Mouse (Mus musculus) kidney, adult 9 months (tissue): ENCODE measurements around the gene Ripor2.

Experiments used
- DNase-seq: peaks from one replicate; pipeline ENCODE4 v3.0.0; 2022

Gene Ripor2

DNA sequence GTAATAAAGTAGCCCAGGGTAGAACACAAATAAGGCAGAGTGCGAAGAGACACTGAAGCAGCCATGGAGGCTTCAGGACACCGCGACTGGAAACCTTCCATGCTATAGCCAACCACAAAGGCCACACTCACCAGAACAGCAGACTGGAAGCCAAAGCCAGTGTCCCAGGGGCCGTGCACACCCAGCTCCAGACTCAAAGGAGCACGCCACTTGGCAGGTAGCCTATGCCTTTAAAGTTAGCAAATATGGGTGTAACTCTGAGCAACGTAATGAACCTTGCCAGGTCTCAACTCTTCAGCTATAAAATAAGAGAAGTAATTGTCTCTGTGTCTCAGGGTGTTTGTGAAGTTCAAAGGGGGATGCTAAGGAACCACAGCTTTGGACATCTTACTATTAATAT is 2.9 kb downstream of the Ripor2 start:
- no peak for DNase-seq

DNA sequence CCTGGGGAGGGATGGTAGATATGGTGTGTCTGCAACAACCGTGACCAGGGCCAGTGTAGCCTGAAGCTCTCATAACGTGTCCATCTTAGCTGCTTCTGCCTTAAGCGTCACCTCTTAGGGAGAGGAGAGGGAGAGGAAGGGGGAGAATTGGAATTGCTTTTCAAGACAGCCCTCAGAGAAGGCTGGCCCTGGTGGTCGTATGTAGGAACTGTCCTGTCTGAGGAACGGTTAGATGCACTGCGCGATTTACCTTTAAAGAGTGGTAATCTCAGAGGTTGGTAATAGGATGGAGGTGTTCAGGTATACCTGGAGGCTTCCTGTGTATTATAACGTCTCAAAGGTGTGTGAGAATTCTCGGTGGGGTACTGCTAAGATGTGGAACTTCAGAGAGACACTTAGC is 3.4 kb downstream of the Ripor2 start:
- DNase-seq: no peak

DNA sequence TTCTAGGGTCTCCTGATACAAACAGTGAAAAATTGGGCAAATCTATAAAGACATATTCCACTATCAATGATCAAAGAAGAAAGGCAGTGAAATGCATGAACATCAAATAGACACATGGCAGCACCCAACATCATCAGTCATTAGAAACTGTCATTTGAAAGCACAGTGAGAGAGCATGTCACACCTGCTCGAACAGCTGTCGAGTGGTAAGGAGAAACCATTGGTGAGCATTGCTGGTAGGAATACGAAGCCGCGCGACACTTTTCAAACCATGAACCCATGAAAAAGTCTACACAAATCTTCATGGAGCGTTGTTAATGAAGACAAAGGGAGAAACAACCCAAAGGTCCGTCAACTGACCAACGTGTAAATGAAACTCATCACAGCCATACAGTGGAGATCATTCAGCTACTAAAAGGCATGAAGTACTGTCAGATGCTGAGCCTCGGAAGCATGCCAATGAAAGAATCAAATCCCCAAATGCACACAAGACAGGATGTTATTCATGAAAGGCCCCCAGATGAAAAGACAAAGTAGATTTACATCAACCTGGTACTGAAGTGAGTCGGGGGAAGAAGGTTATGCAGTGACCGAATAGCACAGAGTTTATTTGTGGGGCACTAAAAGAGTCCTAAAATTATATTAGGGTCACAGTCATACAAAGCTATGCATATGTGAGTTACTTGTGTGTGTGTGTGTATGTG is 5.4 kb downstream of the Ripor2 start:
- DNase-seq: no peak

DNA sequence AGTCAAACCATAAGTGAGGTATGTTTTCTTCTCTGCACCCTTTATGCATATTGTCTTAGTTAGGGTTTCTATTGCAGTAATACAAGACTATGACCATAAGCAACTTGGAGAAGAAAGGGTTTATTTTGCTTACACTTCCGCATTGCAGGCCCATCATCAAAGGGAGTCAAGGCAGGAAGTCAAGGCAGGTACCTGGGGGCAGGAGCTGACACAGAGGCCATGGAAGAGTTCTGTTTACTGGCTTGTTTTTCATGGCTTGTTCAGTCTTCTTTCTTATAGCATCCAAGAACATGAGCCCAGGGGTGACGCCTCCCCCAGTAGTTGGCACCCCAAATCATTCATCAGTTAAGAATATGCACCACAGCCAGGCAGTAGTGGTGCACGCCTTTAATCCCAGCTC is 6.6 kb downstream of the Ripor2 start:
- no peak for DNase-seq

GRCm38 (mm10) chr13:24591737-24592136 is 9.7 kb downstream of the Ripor2 start:
- DNase-seq: no peak

- DNase-seq: no peak
Measured at GRCm38 (mm10) chr13:24594303-24594702, 12.3 kb downstream of the Ripor2 start.

GRCm38 (mm10) chr13:24599631-24600041 is 17.6 kb downstream of the Ripor2 start:
- DNase-seq: no peak

- DNase-seq: no peak
Measured at GRCm38 (mm10) chr13:24602978-24603377, 21.0 kb downstream of the Ripor2 start.

DNA sequence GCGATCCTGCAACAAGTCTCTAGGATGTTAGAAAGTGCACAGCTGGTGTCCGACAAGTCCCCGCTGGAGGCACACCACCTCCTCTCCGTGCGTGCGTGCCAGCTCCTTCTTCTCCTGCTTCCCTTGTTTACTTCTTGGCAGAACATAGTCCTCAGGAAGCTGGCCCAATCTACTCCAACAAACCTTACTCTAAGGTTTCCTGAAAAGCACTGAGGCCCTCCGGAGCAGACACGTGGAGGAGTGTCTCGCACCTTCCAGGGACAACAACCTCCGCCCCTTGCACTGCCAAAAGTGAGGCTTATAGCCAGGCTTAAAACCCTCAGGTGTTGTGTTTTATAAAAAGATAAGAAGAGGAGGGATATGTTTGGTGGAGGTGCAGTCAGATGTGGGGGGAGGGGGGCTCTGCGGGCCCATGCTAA is 21.6 kb downstream of the Ripor2 start:
- DNase-seq: peak; percentile 42

DNA sequence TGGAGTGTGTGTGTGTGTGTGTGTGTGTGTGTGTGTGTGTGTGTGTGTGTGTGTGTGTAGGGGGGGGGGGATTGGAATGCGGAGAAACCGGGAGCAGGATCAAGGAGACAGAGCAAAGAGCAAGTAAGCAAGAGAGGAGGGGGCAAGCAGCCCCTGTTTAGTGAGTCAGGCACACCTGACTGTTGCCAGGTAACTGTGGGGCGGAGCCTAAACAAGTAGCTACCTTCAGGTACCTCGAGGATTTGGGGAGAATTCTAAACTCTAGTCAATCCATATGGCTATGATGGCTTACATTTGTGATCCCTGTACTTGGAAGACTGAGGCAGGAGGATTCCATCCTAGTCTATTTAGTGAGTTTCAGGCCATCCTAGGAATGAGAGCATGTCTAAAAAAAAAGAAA is 22.1 kb downstream of the Ripor2 start:
- DNase-seq: no peak

GRCm38 (mm10) chr13:24604761-24605591 is 23.0 kb downstream of the Ripor2 start:
- no peak for DNase-seq

DNA sequence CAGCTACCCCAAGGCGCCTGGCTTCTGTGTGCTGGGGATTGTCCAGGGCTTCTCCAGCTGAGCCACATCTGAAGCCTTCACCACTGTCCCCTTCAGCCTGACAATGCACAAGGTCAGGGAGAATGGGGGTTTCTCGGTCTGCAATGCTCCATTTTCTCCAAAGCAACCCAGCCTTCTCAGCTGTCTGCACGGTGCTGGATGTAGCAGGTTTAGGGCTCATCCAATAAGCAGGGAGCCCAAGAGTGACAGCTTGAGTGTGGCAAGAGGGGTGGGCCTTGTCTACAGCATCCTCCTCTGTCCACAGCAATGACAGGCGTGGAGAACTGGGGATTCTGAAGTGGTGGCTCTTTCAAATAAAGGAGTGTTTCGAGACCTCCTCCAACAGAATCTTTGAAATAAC is 23.8 kb downstream of the Ripor2 start:
- no peak for DNase-seq

DNA sequence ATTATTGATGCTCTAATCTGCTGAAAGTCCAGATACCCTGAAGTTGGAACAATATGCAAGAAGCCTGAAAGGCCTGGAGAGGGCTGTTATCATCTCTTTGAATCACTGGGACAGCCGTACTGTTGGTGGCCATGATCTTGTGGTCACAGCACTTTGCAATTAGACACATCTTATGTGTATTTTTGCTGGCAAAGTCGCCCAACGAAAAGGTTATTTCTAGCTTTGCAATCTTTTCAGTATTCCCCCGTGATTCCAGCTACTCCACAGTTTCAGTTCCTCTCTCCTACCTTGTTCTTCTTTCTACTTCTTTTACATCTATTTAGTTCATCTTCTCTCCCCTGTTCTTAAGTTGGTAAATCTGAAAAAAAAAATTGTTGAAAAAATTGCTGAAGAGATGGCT is 26.0 kb downstream of the Ripor2 start:
- no peak for DNase-seq

GRCm38 (mm10) chr13:24608709-24609108 is 26.7 kb downstream of the Ripor2 start:
- no peak for DNase-seq

DNA sequence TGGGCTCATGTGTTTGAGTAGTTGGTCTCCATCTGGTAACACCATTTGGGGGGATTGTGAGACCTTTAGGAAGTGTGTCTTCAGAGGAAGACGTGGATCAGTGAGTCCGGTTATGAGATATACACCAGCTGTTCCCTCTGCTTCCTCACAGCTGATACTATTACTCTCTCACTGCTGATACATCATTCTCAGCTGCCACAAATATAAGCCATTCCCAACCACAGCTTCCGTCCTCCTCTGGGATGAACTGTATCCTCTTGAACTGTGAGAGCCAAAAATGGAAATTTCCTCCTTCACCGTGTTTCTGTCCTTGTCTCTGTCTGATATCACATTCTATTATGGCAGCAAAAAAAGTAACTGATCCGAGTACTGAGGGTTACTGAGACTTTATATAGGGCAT is 28.9 kb downstream of the Ripor2 start:
- no peak for DNase-seq

- DNase-seq: no peak
Measured at GRCm38 (mm10) chr13:24613031-24613430, 31.0 kb downstream of the Ripor2 start.

- no peak for DNase-seq
Measured at GRCm38 (mm10) chr13:24613433-24613832, 31.4 kb downstream of the Ripor2 start.

DNA sequence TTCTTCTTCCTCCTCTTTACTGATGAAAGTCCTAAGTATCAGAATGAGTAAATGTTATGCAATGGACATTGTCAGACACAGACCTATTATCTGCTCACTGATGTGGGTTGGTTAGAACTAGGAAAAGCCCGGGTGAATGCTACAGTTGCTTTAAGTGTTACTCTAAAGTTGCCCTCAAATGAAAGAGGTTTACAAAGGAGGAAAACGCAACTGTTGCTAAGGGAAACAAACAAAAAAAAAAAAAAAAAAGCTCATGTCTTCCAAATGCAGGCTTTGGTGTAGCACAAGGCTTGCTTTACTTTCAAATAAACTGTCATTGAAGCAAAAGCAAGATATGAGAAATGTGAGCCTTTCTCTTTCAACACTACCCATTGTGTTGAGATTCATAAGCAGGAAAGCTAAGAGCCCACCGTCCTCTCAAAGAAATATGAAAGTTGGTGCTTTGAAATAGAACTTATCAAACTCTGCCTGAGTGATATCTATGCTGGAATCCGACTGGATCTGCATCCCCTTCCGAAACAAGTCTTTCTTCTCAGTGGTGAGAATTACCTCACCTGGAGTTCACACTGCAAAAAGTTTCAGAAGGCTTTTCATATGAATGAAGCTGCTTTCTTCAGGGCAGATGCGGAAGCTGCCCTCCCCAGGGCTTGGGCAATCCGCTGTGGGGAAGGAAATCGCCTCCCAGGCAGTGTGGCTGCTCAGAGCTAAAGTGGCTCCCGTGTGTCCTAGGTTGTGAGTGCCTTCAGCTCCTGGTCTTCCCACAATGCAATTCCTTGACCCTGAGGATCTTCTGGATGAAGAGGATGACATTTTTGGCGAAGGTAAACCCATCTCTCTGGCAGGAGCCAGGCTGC is 32.2 kb downstream of the Ripor2 start:
- no peak for DNase-seq

- no peak for DNase-seq
Measured at GRCm38 (mm10) chr13:24615921-24616565, 34.1 kb downstream of the Ripor2 start.

DNA sequence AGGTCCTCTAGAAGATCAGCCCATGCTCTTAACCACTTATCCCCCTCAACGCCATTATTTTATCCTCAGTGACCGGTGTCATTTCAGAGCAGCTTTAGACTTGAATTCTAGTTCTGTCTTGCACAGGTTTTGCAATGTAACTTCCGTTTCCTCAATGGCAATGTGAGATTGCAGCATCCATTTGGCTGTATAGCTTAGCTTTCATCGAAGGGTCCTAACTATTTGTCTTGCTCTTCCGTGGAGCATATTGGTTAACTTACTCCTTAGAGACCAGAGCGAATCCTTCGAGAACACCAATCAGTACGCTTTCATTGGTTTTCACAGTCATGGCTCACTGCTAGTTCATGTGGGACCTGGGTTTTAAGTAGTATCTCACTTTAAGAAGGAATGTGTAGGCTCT is 34.7 kb downstream of the Ripor2 start:
- no peak for DNase-seq

- DNase-seq: no peak
Measured at GRCm38 (mm10) chr13:24617076-24617798, 35.2 kb downstream of the Ripor2 start.

DNA sequence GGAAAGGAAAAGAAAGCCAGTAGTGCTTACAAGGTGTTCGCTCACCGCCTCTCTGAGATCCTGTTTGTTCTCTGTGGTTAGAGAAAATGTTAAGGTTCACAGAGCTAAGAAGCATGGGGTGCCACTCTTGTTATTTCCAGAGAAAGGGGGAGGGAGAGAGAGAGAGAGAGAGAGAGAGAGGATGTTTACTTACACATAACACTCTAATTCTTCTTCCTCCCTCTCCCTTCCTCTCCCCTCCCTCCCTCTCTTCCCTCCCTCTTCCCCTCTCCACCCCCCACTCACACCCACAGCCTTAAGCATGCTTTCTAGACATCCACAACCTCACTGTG is 35.8 kb downstream of the Ripor2 start:
- DNase-seq: no peak
